Mouse (Mus musculus) right cerebral cortex, postnatal 10 days (tissue): ENCODE measurements at regions not wholly inside any gene's neighbourhood (a gene's known extent, or its start where the extent isn't known, plus 50 kb on each side); places are given as distances from the start of the nearest gene placed in this dataset.
A peak's percentile ranks its signal among the peaks of the same experiment; 100 is the strongest.

Source experiments
- DNase-seq, 2 experiments: peaks; one replicate each; pipeline ENCODE4 v3.0.0; 2021; ENCODE audit warnings: low spot score in 2 of 2

DNA sequence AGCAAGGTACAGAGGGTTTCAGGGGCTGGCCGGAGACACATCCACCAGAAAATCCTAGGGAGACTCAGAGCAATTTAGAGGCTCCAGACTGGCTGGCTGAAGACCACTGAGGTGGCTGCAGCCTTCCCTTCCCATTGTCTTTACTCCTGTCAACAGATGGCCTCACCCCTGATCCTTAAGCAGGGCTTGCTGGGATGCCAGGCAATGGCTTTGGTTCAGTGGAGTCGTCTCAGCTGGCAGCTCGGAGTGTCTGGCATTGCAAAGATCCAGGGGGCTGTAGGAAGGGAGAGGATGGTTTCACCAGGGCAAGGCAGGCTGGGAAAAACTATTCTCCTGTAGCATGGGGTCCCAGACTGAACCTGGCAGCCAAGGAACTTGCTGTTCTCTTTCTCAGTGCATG, 395.8 kb downstream of the Tshz3 start:
- no peak for DNase-seq

DNA sequence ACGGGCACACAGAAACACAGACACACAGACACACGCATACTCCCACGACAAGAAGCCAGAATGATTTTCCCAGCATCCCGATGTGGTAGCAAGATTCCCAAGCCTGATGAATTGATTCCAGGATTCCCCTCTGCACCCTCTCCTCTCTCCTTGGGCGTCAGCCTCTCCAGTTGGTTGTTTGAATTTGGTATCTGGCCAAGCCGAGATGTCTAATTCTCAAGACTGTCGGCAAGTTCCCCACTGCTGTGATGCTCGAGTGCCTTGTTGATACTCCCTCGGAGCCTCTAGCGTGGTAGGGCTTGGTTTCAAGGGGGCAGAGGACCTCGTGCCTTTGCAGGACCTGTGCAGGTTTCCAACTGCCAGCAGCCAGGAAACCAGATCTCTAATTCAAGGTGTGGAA, 397.9 kb downstream of the Tshz3 start:
- DNase-seq = peak in 1 of 2 experiments; percentile 40

DNA sequence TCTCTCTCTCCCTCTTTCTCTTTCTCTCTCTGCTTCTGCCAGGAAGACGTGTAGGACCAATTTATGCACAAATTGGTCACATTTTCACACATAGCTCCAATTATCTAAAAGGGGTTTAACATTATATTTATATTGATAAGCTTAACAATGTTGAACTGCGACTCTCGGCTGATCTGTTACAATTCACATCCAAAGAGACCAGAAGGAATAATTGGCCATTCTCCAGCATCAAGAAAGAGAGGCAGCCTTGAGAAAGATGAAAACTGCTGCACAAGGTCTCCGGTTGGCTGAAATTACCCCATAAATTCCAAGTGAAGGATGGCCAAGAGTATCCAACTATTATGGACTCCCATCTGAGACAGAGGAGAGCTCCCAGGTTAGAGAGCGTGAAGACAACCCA, 398.4 kb downstream of the Tshz3 start:
- DNase-seq = no peak

DNA sequence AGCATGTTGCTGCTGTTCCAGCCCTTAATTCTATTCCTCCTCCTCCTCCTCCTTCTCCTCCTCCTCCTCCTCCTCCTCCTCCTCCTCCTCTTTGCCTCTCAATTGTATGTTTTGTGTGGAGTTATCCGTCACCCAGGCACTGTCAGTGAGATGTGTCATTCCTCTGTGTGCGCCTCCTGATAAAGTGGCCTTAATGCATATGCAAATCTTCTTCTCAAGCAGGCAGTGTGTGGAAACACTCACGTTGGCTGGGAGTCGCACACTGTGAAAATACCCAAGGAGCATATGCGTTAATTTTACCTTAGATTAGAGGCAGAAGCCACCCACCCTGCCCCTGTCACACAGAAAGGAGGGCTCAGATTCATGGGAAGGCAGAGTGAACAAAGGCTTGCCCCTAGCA, 401.0 kb downstream of the Tshz3 start:
- peak in 1 of 2 experiments; percentile 35 for DNase-seq

DNA sequence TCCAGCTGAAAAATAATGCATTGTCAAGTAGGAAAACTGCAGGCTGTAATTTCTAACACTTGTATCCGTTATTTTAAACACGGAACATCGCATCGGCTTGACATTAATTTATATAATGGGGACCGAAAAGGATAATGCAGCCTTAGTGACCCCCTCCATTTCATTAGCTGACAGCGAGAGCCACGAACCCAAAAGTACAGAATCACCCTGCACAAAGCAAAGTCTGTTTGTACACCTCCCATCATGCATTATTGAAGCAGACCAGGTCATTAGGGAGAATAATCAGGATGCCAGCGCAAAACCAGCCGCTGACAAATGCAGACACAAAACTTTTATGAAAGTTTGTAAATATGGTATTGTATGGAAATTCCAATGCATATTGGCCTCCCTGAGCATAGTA, 406.8 kb downstream of the Tshz3 start:
- DNase-seq = no peak

DNA sequence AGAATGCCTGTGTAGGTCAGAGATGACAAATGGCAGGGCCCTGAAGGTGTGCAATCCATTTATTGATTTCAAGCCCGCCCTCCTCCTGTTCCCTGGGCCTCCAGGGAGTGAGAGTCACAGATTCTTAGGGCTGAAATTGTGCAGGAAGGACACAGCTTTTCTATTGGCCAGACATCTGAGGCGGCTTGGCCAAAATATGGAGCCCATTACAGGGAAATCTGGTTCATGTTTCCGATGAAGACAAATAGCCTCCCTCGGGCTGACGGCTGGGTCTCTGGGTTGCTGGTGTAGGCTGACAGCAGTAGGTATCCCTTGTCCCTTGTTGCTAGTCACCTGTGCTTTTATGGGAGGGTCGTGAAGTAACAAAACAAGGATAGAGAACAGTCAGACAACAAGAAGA, 413.2 kb downstream of the Tshz3 start:
- no peak for DNase-seq

DNA sequence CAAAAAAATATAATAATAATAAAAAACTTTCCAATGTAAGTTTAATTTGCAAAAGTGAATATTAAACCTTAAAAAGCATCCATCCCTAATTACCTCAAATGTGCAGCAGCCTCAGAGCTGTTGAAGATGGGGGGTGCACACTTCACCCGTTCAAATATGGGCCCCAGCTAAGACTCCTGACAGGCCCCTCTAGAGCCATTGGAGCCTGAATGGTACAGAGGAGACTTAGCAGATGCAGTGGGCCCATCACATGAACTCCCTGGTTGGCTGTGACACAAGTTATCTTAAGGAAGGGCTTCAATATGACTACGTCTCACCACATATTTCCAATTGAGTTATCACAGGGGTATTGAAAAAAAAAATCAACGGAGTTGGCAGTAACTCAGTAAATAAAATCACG, 422.9 kb downstream of the Tshz3 start:
- no peak for DNase-seq

DNA sequence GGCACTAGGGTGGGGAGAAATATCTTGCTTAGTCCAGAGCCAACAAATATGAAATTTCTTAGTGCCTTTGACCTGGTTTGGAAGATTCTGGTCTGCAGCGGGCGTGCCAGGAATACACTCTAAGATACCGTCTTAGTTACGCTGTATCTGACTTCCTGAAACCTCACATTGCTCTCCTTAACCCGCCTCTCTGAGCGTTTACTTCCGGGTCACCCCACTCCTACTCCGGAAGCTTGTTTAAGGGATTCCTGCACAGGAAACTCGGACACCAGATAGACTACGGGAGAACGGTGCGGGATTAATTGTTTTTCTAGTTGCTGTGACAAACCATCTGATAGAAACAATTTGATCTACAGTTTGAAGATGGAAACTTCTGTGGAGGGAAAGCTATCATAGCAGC, 442.3 kb downstream of the Tshz3 start:
- DNase-seq = no peak

DNA sequence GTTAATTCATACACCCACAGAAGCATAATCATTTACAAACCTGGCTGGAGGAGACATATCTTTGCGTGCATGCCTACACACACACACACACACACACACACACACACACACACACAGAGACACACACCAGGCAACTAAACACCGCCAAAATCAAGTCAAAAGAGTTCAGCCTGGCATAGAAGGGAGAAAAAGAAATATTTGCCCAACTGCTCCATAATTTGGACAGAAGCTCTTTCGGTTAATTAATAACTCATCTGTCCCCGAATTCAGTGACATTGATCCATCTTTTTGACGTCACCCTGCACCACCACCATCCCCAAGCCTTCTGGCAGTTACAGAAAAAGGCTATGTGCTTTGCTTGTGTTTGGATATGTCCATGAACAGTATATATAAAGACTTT, 444.9 kb downstream of the Tshz3 start:
- DNase-seq = no peak

DNA sequence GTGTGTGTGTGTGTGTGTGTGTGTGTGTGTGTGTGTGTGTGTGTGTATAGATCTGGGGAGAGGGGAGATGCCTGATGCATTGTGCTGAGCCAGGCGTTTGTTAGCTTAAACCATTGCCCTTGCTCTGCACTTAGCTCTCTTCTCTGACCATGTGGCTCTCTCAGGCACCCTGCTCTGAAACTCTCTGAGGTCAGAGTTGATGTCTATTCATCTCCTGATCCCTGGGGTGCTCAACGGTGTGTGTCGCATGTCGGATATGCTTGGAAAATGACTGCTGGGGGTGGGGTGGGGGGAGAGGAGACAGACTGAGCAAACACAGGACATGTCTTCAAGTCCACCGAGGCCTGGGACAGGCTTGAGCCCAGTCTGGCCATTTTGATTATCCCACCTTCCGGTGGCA, 446.4 kb downstream of the Tshz3 start:
- DNase-seq = no peak

DNA sequence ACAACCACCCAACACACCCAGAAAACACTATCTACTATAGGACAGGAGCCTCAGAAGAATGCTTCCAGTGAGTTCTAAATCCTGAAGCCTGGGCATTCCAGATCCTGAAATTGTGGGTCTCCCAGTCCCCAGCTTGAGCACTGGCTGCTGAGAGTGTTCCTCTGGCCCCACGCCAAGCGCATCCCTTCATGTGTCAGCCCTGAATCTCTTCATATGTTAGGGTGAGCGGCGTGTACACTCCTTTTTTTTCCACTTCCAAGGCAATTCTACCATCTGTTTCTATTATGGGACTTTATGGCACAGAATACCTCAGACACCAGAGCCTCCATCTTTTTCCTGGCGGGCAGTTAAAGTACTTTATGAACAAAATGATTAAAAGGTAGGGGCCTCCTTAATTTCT, 451.8 kb downstream of the Tshz3 start:
- DNase-seq = peak; percentile 83 to 87

DNA sequence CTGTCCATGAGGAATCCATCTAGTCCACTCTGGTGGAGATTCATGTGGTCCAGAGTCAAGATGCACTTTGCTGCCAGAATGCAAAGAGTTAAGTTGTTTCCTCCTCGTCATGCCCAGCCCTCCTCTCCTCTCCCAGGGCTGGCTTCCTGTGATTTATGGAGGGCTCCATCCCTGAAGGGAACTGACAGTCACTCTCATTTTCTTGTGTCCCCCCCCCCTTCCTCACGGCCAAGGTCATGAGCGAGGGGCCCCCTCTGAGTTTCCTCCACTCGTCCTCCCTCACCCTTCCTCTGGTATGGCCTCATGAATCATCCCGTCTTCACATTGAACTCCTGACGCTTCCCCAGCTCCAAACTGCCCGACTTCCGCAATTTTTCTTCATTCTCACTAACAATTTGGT, 461.9 kb downstream of the Tshz3 start:
- no peak for DNase-seq

DNA sequence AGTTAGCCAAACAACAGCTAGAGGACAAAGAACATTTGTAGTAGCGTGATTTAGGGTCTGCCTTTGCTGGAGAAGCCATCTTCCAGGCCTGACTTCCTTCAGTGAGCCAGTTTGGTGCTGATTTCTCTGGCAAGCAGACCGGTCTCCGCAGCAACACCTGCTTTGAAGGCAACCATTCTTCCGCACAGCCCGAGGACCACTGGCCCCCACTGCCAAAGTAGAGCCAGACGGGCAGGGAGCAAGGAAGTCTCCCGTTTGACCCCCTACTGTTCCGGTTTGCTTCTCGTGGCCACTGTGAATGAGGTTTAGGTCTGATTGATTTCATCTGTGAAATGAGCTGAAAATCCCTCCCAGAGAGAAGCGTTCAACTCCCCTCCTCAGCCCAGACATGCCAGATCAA, 471.0 kb downstream of the Tshz3 start:
- DNase-seq = no peak

DNA sequence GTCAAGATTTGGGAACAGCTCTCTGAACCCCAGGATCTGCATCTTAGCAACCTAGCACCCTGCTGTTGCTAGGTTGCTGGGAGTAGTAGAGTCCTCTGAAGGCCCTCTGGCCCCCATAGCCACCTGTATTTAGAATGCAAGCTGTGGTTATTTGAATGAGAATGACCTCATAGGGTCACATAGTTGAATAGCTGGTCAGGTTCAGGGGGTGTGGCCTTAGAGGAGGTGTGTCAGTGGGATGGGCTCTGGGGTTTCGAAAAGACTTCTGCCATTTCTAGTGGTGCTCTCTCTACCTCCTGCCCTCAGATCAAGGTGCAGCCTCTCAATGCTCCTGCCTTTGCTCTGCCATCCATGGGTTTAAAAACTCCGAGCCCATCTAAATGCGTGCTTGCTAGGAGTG, 477.8 kb downstream of the Tshz3 start:
- DNase-seq = no peak

DNA sequence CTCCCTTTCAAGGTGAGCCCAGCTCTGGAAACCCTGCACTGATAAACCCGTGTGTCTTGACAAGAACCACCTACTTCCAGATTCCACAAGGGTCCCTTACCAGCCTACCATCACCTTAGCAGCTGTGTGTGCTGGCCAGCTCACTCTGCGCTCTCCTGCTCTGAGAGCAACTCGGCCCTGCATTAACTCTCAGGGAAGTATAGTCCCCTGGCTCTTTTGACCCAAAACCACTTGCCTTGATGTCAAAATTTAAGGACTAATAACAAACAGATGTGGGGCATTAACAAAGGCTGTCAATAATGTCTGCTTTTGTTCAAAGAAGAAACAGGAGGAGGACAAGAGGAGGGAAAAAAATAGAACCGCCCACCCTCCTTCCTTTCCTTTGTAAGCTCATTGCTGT, 480.3 kb downstream of the Tshz3 start:
- no peak for DNase-seq

DNA sequence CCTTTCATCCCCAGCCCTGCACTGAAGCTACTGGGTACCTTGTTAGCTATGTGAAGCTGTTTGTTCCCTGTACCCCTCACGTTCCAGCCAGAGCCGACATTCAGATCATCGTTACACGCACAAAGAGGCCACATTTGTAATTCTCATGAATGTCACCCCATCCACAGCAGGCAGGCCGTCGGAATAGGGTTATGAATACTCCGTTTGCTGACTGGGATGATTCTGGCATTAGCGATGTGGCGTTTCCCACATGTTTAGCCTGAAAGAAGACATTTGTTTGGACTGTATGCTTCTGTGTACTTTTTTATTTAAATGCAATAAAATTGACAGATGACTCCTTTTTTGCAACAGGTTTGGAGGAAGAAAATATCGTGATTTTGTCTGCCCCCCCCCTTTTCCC, 482.0 kb downstream of the Tshz3 start:
- no peak for DNase-seq

DNA sequence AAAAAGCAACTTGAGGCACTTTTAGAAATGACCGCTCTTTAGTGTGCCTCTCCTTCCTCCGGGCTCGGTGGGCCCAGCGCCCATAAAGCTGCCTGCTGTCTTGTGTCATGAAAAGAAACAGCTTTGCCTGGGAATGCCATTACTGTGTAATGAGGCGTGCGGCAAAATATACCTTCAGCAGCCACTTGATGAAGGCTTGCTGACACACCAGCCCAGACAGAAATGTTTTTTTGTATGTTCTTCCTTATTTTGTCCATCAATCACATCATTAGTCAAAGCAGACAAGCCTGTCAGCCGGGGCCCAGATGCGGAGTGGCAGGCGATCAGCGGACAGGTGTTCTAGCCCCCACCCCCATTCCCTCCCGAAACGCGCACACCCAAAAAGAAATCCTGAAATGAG, 482.5 kb downstream of the Tshz3 start:
- peak in 1 of 2 experiments; percentile 29 for DNase-seq

DNA sequence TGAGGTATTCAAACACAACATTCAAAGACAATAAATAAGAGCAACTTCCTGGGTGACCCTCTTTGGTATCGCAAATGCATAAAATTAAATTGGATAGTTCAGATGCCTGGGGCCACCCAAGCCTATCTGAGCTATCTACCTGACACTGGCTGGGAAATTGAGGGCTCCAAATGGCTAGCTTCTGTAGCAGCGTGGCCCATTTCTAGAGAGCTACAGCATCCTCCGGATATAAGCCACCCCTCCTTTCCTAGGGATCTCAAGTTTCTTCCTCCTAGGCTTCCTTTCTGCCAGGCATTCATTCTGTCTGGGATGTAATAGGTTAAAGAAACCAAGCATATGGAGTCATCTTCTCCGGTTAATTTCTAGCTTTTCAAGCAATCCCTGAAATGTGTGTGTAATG, 483.2 kb downstream of the Tshz3 start:
- no peak for DNase-seq

DNA sequence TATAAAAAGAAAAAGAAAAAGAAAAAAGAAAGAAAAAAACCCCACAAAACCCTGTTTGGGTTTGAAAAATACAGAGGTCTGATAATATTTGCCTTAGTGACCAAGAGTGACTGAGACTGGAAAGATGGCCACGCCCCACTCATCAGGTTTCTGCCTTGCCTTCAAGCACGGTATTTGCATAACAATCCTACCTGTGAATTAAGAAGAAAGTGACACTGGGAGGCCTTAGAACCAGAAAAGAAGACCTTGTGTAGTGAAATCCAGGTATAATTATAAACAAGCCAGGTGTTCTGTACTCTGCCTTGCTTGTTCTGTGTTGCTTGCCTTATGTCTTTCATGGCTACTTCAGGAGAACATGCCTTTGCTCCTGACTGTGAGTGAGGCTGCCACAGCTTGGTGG, 494.6 kb downstream of the Tshz3 start:
- no peak for DNase-seq

DNA sequence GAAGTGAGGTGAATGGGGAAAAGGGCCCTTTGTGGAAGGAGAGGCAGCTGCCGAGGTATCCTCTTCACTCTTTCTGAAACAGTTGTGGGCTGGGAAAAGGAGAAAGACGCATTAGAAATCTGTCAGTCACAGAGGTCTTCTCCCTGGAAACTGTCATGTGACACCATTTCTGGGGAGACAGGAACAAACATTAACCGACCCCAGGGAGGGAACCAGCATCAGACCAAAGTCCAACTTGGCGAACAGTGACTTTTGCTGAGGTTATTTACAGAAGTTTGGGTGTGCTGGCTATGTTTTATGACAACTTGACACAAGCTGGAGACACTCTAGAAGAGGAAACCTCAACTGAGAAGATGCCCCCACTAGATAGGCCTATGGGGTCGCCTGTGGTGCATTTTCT, 506.9 kb downstream of the Tshz3 start:
- no peak for DNase-seq

DNA sequence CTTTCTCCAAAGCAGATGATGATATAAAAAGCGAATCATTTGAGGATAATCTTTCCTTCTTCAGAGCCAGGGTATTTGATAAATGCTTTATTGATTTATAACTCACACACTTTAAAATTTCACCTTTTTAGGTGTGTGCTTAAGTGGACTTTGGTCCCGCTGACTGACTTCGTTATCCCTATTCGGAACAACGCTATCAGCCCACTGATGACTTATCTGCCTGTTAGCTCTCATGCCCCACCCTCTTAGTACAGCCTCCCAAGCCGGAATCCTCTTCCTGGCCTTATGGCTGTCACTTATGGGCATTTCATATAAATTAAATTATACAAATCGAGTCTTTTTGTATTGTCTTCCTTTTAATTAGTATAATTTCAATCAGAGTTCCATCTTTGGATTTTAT, 510.4 kb downstream of the Tshz3 start:
- no peak for DNase-seq

DNA sequence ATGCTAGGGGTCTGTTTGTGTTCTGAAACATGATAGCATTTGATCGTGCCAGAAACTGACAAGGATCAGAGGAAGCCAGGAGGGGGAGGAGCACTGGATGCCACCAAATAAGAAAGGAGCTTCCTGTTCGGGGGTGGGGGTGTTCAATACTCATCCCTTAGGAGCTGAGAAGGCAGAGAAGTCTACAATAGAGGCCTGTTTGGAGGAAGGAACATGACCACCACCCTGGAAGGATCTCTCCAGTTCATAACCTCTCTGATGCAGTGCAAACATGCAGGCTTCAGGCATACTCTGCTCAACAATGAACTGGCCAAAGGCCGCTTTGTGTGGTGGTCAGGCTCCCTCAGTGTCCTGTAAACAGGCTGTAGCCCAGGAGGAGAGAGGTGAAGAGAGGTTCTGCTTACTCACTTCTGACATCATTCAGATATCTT, 515.8 kb downstream of the Tshz3 start:
- DNase-seq = no peak

DNA sequence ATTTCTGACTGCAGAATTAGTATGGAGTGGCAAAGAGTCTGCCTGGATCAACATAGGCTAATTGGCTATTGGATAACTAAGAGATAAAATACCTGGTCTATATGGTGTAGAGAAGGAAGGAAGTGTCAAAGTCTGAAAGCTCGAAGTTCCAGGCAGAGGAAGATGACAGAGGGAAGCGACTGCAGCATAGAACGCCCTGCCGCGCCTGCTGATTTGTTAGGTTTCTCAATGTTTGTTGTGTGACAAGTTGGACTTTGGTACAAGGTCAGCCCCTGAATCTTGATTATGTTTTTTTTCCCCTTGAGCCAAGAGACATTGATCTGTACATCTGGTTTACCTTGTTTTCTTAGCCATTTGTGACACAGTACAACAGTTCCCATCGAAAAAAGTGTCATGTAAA, 517.6 kb downstream of the Tshz3 start:
- DNase-seq = no peak

DNA sequence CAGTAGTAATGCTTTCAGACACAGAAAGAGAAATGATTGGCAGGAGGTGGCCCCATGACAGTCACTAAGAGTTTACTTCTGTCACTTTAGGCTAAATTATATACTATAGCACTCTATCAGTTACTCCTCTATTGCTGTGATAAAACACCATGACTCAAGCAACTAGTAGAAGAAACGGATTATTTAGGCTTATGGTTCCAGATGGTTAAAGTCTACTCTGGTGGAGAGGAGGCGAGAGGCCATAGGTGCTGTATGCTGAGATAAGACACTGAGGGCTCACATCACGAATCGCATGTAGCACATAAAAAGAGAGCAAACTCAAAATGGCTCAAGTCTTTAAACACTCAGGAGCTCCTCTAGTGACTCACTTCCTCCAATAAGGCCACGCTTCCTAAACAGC, 522.6 kb downstream of the Tshz3 start:
- no peak for DNase-seq

DNA sequence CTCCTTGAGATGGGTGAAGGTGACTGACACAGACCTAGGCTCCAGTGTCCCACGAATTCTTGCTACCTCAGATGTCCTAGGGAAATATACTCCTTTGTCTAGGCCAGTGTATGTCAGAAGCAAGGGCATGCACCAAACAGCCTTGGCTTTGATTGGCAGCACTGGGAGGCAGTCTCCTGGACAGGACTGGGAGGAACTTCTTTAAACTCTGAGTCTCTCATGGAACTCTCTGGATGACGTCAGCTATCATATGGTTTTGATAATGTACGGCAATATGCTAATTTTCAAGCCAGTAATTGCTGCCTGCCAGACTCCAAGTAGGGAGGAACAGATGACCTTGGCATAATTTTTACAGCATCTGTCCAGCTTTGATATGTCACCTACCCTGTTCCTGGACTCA, 528.5 kb downstream of the Tshz3 start:
- no peak for DNase-seq
